Mouse (Mus musculus): ENCODE results near the gene Dpf3. TPM values are rescaled to one million over a fixed set of nuclear protein-coding genes. Genes with fewer than 3 reads are reported as not detected.

Dpf3 gene
- total RNA-seq, 1 experiment from 2014 or later, result 10.6 TPM

GRCm38 (mm10) chr12:83338345-83338744, 149.2 kb downstream of the Dpf3 start:
- no peak for DNase-seq

GRCm38 (mm10) chr12:83337776-83338149, 149.8 kb downstream of the Dpf3 start:
- DNase-seq, result peak; percentile 34

- peak; percentile 20 for DNase-seq
Measured at GRCm38 (mm10) chr12:83337077-83337775, 150.3 kb downstream of the Dpf3 start.

GRCm38 (mm10) chr12:83330056-83330455, 157.5 kb downstream of the Dpf3 start:
- DNase-seq, result no peak

- peak; percentile 91 for DNase-seq
Measured at GRCm38 (mm10) chr12:83328899-83329298, 158.6 kb downstream of the Dpf3 start.

- DNase-seq, result no peak
Measured at GRCm38 (mm10) chr12:83328491-83328890, 159.0 kb downstream of the Dpf3 start.

GRCm38 (mm10) chr12:83327451-83327850, 160.1 kb downstream of the Dpf3 start:
- DNase-seq, result peak; percentile 20

- no peak for DNase-seq
Measured at GRCm38 (mm10) chr12:83320725-83321124, 166.8 kb downstream of the Dpf3 start.

GRCm38 (mm10) chr12:83317646-83318443, 169.7 kb downstream of the Dpf3 start:
- peak; percentile 45 for DNase-seq

- no peak for DNase-seq
Measured at GRCm38 (mm10) chr12:83314666-83315065, 172.8 kb downstream of the Dpf3 start.

GRCm38 (mm10) chr12:83312818-83313217, 174.7 kb downstream of the Dpf3 start:
- no peak for DNase-seq

- DNase-seq, result no peak
Measured at GRCm38 (mm10) chr12:83310567-83310966, 176.9 kb downstream of the Dpf3 start.

GRCm38 (mm10) chr12:83309031-83309804, 178.3 kb downstream of the Dpf3 start:
- no peak for DNase-seq

GRCm38 (mm10) chr12:83308627-83309026, 178.9 kb downstream of the Dpf3 start:
- DNase-seq, result peak; percentile 32

GRCm38 (mm10) chr12:83303221-83303620, 184.3 kb downstream of the Dpf3 start:
- no peak for DNase-seq

GRCm38 (mm10) chr12:83302320-83303153, 185.0 kb downstream of the Dpf3 start:
- DNase-seq, result no peak

- DNase-seq, result peak; percentile 82
Measured at GRCm38 (mm10) chr12:83301616-83302319, 185.7 kb downstream of the Dpf3 start.

GRCm38 (mm10) chr12:83298358-83298757, 189.2 kb downstream of the Dpf3 start:
- no peak for DNase-seq

- no peak for DNase-seq
Measured at GRCm38 (mm10) chr12:83295031-83295430, 192.5 kb downstream of the Dpf3 start.

GRCm38 (mm10) chr12:83291915-83292314, 195.6 kb downstream of the Dpf3 start:
- no peak for DNase-seq
